Mouse (Mus musculus): ENCODE measurements around the gene Rdx.
A peak's percentile ranks its signal among the peaks of the same experiment; 100 is the strongest.
"Not testable (repeated sequence)": the region's sequence is repeated elsewhere in the genome, so short reads cannot be mapped to it uniquely, and the experiment has no call there.

The Rdx gene

DNA sequence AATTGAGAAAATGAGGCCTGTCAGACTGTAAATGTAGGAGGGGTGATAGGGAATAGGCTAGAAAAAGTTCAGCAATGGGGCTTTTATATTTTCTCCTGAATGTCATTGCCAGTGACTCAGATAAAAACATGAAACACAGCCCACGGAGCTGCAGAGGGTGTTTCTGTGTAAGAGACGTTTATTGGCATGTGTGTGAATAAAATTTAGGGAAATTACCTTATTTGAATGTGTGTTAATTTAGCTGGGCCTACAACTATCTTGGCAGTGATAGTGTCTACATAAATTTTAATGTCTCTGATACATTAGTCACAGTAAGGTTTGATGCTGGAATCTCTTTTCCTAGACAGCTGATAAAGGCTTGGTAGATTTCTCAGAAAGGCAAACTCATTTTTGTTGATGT lies 12.8 kb downstream of the Rdx start:
- DNase-seq = no peak

GRCm38 (mm10) chr9:52070052-52070451 lies 23.1 kb downstream of the Rdx start:
- DNase-seq = no peak

DNA sequence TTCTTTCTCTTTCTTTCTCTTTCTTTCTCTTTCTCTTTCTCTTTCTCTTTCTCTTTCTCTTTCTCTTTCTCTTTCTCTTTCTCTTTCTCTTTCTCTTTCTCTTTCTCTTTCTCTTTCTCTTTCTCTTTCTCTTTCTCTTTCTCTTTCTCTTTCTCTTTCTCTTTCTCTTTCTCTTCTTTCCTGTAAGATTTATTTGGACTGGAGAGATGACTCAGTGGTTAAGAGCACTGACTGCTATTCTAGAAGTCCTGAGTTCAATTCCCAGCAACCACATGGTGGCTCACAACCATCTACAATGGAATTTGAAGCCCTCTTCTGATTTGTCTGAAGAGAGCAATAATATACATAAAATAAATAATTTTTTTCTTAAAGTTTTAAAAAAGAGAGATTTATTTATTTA lies 24.4 kb downstream of the Rdx start:
- not testable (repeated sequence) for DNase-seq

- DNase-seq = no peak
Observed at GRCm38 (mm10) chr9:52072202-52072601, 25.2 kb downstream of the Rdx start.

- no peak for DNase-seq
Observed at GRCm38 (mm10) chr9:52076089-52076488, 29.1 kb downstream of the Rdx start.

DNA sequence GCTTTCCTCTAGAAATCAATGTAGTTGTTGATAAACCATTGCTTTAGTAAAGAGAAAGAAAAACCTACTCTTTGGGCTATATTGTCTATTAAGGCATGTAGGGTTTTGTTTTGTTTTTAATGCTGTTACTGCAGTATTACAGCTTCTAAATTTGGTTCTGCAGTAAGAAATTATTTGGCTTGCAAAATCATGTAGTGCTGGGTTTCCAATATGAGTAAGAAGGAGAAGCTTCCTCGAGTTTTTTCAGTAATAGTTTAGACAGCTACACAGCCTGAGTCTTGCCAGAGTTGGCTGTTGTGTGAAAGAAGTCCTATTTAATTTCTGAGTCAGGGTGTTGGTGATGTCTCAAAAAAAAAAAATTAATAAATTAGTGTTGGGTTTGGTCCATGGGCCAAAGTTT lies 30.7 kb downstream of the Rdx start:
- DNase-seq = no peak

DNA sequence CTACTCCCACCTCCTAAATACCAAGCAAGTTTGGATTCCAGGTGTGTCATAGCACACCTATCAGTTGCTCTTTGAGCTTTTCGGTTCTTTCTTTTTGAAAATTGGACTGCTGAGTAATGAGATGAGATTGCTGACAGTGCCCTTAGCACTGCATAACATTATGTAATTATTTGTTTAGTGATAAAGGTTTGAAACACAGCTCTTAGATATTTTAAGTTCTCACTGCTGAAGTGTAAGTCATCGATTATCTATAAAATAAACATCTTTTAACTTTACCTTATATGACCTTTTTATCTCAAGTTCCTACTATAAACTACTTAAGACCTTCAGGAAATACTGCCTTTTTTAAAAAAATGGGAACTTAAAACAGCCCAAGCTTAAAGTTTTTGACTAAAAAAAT lies 35.0 kb downstream of the Rdx start:
- DNase-seq = no peak

DNA sequence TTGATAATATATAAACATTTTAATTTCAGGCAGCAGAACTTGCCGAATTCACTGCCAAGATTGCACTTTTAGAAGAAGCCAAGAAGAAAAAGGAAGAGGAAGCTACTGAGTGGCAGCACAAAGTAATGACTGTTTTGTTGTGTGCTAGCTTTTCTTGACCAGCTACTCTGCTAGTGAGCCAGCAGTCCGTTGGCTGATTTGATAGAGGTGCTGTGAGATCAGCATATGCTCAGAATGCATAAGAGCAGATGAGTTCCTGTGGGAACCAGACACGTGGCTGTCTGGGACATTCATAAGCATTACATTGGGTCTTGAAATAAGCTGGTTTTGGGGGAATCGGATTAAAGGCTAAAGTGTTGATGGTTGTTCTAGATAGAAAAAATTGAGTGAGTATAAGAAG lies 35.4 kb downstream of the Rdx start:
- no peak for DNase-seq

- no peak for DNase-seq
Observed at GRCm38 (mm10) chr9:52091752-52092151, 44.8 kb downstream of the Rdx start.

DNA sequence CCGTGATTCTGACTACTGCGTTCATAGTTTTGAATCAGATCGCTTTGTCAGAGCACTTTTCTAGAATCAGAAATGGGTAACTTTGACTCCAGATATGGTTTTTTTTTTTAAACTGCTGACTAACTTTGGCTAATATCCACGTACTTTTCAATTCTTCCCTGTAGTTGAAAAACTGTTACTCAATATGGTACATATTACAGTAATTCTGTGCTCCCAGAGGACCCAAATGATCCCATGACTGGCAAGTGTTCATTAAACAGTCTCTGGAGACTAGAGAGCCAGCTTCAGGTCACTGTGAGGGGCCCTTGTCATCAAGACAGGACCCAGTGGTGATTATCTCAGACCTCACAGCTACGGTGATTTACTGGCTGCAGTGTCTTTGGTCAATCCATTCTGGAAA lies 45.3 kb downstream of the Rdx start:
- DNase-seq = no peak

GRCm38 (mm10) chr9:52093108-52093507 lies 46.1 kb downstream of the Rdx start:
- DNase-seq = no peak

GRCm38 (mm10) chr9:52094016-52094415 lies 47.0 kb downstream of the Rdx start:
- no peak for DNase-seq

- DNase-seq = no peak
Observed at GRCm38 (mm10) chr9:52094471-52094980, 47.6 kb downstream of the Rdx start.

- DNase-seq = no peak
Observed at GRCm38 (mm10) chr9:52095666-52096065, 48.7 kb downstream of the Rdx start.

DNA sequence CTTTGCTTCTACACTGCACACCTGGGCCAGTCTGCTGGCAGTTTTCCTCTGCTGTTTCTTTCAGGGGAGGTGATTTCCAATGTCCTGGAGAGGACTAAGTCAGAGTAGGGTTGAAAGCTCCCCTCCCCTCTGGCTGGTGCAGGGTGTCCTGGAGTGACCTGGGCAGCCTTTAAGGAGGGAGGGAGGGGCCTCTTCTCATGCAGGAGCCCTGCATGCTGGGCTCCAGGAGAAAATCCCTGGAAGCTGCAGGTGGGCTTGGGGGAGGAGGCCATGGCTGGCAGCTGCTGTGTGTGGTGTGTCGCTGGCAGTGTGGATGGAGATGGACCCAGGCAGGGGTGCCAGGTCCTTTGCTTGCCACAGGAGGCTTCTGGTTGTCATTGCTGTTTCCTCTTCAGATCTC lies 50.4 kb downstream of the Rdx start:
- DNase-seq = no peak

DNA sequence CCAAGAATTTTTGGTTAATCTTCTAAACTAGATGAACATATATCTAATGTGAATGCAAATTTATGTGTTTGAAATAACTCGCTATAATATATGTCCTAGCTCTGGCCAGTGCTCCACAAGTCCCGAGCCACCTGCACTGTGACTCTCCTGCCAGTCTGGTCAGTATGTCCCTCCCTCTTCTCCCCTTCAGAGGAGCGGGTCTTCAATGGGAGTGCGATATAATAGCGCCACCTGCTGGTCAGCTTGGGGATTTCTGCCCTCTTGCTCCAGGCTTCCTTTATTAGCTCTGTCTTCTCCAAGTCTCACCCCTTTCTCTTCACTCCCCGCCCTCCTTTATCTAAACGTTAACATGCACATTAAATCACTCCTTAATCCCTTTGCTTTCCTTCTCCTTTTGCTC lies 51.6 kb downstream of the Rdx start:
- DNase-seq = peak; percentile 81

GRCm38 (mm10) chr9:52100426-52100825 lies 53.5 kb downstream of the Rdx start:
- DNase-seq = no peak

DNA sequence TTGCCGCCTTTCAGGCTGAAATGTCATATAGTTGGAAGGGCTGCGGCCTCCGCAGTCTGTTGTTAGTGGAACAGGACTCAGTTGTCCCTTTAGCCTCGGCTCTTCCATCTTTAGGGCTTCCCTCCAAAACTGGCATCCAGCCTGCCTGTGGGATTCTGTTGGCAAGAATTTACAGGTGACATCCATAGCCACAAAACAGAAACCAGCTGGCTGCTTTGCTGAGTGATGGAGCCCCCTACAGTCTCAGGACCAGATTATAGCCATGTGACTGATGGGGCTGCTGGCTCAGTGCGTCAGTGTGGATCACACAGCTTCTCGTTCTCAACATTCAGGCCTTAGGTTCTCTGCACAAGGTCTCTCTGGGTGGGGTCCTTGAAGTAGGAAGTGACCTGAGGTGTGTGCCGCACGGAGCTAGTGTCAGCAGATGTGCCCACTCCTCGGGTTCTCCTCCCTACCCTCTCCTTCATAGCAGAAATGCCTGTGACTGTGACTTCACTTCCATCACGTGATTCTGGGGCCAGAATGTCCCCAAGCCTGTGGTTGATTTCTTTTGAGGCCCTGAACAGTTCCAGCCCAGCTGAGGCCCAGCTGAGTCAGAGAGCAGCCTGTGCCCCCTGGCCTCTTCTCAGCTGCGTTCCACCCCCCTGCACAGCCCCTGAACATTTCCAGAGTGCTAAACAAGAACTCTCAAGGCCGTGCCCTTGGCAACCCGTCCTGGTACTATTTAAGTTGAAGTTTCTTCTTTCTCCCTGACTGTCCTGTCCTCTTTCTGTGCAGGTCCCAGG lies 55.3 kb downstream of the Rdx start:
- peak; percentile 23 for DNase-seq

GRCm38 (mm10) chr9:52103448-52104224 lies 56.7 kb downstream of the Rdx start:
- no peak for DNase-seq

GRCm38 (mm10) chr9:52104225-52104615 lies 57.2 kb downstream of the Rdx start:
- DNase-seq = no peak

GRCm38 (mm10) chr9:52105423-52105822 lies 58.5 kb downstream of the Rdx start:
- no peak for DNase-seq

GRCm38 (mm10) chr9:52107161-52107560 lies 60.2 kb downstream of the Rdx start:
- no peak for DNase-seq

GRCm38 (mm10) chr9:52110738-52111137 lies 63.8 kb downstream of the Rdx start:
- DNase-seq = no peak

- DNase-seq = no peak
Observed at GRCm38 (mm10) chr9:52113091-52113490, 66.1 kb downstream of the Rdx start.
